Mouse (Mus musculus) neural tube, embryonic 14.5 days (tissue): Measurements from ENCODE around the gene Gm10840. TPM values are rescaled to one million over a fixed set of nuclear protein-coding genes. Genes with fewer than 3 reads are reported as not detected.

Experiments used
- ATAC-seq: fragments of 200-750 bp; cut with Nextera tagmentation; 2 replicates; pipeline ENCODE4 v1.8.0; 2017; ENCODE audit warnings: low read depth, mild to moderate bottlenecking, moderate TSS enrichment, moderate library complexity
- H3K27ac ChIP-seq: fragments of 300-500 bp; sonication (generic); 2 replicates; pipeline ENCODE4 v1.5.1; 2014; ENCODE audit warnings: low read depth, mild to moderate bottlenecking, control low read depth, low read length, moderate library complexity, mixed read lengths
- H3K27me3 ChIP-seq: fragments of 300-500 bp; sonication (generic); 2 replicates; pipeline ENCODE4 v1.6.1; 2014; ENCODE audit warnings: low read length; ENCODE audit not compliant: control insufficient read depth, insufficient read depth
- H3K36me3 ChIP-seq: fragments of 300-500 bp; sonication (generic); 2 replicates; pipeline ENCODE4 v1.6.1; 2014; ENCODE audit warnings: low read length, mixed read lengths; ENCODE audit not compliant: control insufficient read depth, insufficient read depth
- H3K4me1 ChIP-seq: fragments of 300-500 bp; sonication (generic); 2 replicates; pipeline ENCODE4 v1.6.1; 2014; ENCODE audit warnings: low read length; ENCODE audit not compliant: control insufficient read depth, insufficient read depth
- H3K4me2 ChIP-seq: fragments of 300-500 bp; sonication (generic); 2 replicates; pipeline ENCODE4 v1.6.1; 2014; ENCODE audit warnings: mild to moderate bottlenecking, low read depth, low read length, control low read depth
- H3K4me3 ChIP-seq: fragments of 300-500 bp; sonication (generic); 2 replicates; pipeline ENCODE4 v1.5.1; 2014; ENCODE audit warnings: low read depth, low read length, control low read depth, mixed read lengths
- H3K9ac ChIP-seq: fragments of 300-500 bp; sonication (generic); replicated peaks from 2 replicates; pipeline ENCODE4 v1.6.1; 2014; ENCODE audit warnings: low read depth, mild to moderate bottlenecking, control low read depth, low read length, mixed read lengths
- H3K9me3 ChIP-seq: fragments of 300-500 bp; sonication (generic); 2 replicates; pipeline ENCODE4 v1.6.1; 2016; ENCODE audit warnings: low read length; ENCODE audit not compliant: control insufficient read depth
- WGBS: fragments of 180-500 bp; shearing (Covaris S2); extraction: QIAGEN DNeasy Blood & Tissue Kit; methylation state at CpG from one replicate; pipeline ENCODE4 v1.1.7; 2014; 5-methylcytosine and 5-hydroxymethylcytosine counted together
- polyA plus RNA-seq: library from polyadenylated mRNA; unstranded; fragments of >200 nt; fragmentation: Nextera tagmentation; extraction: Ambion mirVana; gene quantifications from 2 replicates; pipeline ENCODE4 v1.2.1, GENCODE M21; 2014

Gm10840 gene
- polyA plus RNA-seq, 1 experiment from 2014 or later, result 0.88 TPM

DNA sequence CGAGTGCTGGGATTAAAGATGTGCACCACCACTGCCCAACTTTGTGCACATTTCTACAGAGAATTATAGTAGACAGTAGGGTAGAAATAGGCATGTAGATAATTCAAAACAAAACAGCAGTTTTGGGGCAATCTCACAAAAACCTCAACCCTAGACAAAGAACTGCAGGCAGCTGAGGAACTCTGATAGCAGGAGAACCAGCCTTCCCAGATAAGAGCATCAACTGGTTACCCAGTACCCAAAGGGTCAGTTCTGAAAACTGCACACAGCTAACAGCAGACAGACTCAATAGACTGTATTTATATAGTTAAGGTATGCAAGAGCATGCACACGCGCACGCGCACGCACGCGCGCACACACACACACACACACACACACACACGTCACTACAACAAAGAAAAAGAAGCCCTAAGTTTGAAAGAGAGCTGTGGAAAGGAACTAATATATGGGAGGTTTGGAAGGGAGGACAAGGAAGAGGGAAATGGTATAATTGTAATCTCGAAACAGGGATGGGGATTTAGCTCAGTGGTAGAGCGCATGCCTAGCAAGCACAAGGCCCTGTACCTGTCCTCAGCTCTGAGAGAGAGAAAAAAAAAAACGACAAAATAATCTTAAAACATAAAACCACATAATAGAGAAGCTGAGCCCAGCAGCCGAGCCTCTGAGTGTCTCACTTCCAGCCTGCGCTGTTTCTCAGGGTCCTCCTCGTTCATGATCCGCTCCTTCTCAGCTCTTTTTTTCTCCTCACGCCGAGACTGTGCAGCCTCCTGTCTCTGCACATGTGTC is 40.9 kb downstream of the Gm10840 start:
- no peak for ATAC-seq
- H3K4me2 ChIP-seq, result no peak overlapping the region
- H3K9ac ChIP-seq, result no peak overlapping the region
- H3K36me3 ChIP-seq, result peaks cover 66% of the 10 kb centered on the region
- 96% methylated on average over 19 of the region's 19 CpGs for WGBS
- no peaks in the 10 kb centered on the region for H3K9me3 ChIP-seq
- no peak overlapping the region for H3K27ac ChIP-seq
- no peak overlapping the region for H3K4me3 ChIP-seq
- H3K4me1 ChIP-seq, result no peaks in the 10 kb centered on the region
- H3K27me3 ChIP-seq, result no peaks in the 10 kb centered on the region

DNA sequence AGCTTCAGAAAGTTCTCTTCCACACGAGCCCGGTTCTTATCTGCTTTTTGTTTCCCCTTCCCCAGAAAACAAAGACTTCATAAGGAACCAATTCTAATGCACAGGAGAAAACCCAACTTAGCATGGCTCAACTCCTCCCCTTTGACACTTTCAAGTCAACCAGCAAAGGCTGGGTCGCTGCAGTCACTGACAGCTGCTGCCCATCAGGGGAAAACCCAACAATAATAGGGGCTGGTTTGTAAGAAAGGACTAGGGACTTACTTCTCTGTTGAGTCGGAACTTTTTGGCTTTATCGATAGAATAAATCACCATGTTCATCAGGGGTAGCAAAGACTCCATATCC is 41.4 kb downstream of the Gm10840 start, which contains the start of gene Strada:
Strada (minus strand) TSS at position 46 of the 343 bp plus-strand sequence.
- H3K4me2 ChIP-seq, result no peak within 1 kb of the TSS
- no peaks in the 10 kb centered on the region for H3K9me3 ChIP-seq
- H3K4me3 ChIP-seq, result no peak within 1 kb of the TSS
- no peaks in the 10 kb centered on the region for H3K27me3 ChIP-seq
- no peak for ATAC-seq
- no peaks in the 10 kb centered on the region for H3K4me1 ChIP-seq
- WGBS, result 92% methylated on average over 5 of the region's 5 CpGs
- no peak within 1 kb of the TSS for H3K9ac ChIP-seq
- H3K36me3 ChIP-seq, result peaks cover 70% of the 10 kb centered on the region
- no peak within 1 kb of the TSS for H3K27ac ChIP-seq

Other genes with a start within 250 kb of the Gm10840 start
- 37.7 and 38.1 TPM in 2 replicates for gene Cyb561, start 207.5 kb upstream of the Gm10840 start, polyA plus RNA-seq
- gene Ace, start 192.9 kb upstream of the Gm10840 start, polyA plus RNA-seq, result 4.0 and 4.1 TPM in 2 replicates
- gene Ace3, start 166.2 kb upstream of the Gm10840 start, polyA plus RNA-seq, result not detected in 2 replicates
- 3.3 and 9.8 TPM in 2 replicates for gene Kcnh6, start 152.7 kb upstream of the Gm10840 start, polyA plus RNA-seq
- 143 and 164 TPM in 2 replicates for gene Dcaf7, start 124.0 kb upstream of the Gm10840 start, polyA plus RNA-seq
- 7.1 and 7.3 TPM in 2 replicates for gene Taco1, start 94.8 kb upstream of the Gm10840 start, polyA plus RNA-seq
- 11.0 and 15.9 TPM in 2 replicates for gene Map3k3, start 76.2 kb upstream of the Gm10840 start, polyA plus RNA-seq
- gene Limd2, start within 50 bp of the Gm10840 start, polyA plus RNA-seq, result 120 and 140 TPM in 2 replicates
- 33.0 and 34.8 TPM in 2 replicates for gene Strada, start 41.3 kb downstream of the Gm10840 start, polyA plus RNA-seq
- gene Ccdc47, start 55.5 kb downstream of the Gm10840 start, polyA plus RNA-seq, result 78.3 and 99.4 TPM in 2 replicates
- 73.2 and 97.4 TPM in 2 replicates for gene Ddx42, start 56.1 kb downstream of the Gm10840 start, polyA plus RNA-seq
- 29.6 and 36.3 TPM in 2 replicates for gene Ftsj3, start 95.2 kb downstream of the Gm10840 start, polyA plus RNA-seq
- gene Psmc5, start 95.3 kb downstream of the Gm10840 start, polyA plus RNA-seq, result 300 and 322 TPM in 2 replicates
- gene Smarcd2, start 112.1 kb downstream of the Gm10840 start, polyA plus RNA-seq, result 10.3 and 21.4 TPM in 2 replicates
- 0.27 TPM in 1 of 2 replicates, not detected in the other for gene Tcam1, start 115.8 kb downstream of the Gm10840 start, polyA plus RNA-seq
- gene Gh, start 141.0 kb downstream of the Gm10840 start, polyA plus RNA-seq, result not detected in 2 replicates
- 0.68 and 0.89 TPM in 2 replicates for gene Cd79b, start 153.9 kb downstream of the Gm10840 start, polyA plus RNA-seq
- gene Scn4a, start 192.4 kb downstream of the Gm10840 start, polyA plus RNA-seq, result 0.06 TPM in 1 of 2 replicates, not detected in the other
- gene Prr29, start 204.6 kb downstream of the Gm10840 start, polyA plus RNA-seq, result not detected in 2 replicates
- gene Icam2, start 227.2 kb downstream of the Gm10840 start, polyA plus RNA-seq, result 5.1 and 14.2 TPM in 2 replicates